Mouse (Mus musculus) spleen, postnatal 4 days (tissue): ENCODE measurements at regions not wholly inside any gene's neighbourhood (a gene's known extent, or its start where the extent isn't known, plus 50 kb on each side); places are given as distances from the start of the nearest gene placed in this dataset.

Experiments used
- DNase-seq, 2 experiments: peaks; one replicate each; pipeline ENCODE4 v3.0.0; 2022; ENCODE audit warnings: low spot score in 2 of 2

DNA sequence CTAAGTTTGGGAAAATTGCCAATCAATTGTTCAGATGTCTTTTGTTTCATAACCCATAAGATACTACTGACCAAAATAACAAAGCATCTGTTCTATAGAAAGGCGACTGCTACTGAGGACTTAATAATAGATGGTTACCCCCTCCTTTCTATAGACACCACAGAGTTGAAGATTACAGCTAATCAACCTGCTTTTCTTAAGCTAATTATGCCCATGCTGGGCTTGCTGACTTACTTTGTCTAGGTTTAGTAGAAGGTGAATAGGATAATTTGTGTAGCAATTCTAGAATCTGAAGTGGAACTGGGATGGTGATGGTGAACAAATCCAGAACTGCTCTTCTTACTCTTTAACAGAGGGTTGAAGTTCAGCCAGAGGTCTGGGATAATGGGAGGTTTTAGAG, 53.8 kb upstream of the Tbx18 start:
- no peak for DNase-seq

DNA sequence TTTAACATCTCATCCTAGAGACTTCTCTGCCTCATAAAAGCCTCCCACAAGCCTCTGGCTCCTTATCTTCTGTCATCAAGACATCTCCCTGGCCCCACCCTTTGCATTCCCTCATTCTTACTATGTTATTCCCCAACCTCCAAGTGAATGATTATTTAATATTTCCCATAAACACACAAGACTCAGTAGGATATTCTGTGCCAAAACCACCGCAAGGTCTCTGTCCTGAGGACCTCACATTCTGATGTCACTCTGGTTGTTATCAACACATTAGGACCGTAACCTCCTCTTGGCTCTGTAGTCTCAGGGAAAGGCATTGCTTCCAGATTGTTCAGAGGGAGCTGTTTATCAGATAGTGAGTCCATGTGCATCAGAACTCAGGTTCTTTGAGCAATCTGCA, 80.7 kb upstream of the Tbx18 start:
- no peak for DNase-seq

DNA sequence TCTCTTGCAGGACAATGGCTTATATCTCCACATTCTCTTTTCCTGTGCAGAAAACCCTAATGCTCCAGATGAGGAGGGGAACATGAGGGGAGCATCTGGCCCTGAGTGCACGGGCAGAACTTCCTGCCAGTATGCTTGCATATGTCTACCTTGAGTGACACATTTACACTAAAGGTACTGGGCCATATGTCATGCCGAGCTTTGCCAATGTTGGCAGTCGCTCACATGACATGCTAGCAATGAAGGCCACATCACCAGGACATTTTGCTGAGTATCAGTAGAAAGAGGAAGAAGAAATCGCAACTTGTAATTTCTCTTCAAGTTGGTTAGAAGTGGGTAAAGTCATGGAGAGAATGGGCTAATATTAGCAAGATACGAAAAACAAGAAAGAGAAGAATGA, 91.2 kb upstream of the Tbx18 start:
- DNase-seq, result no peak

DNA sequence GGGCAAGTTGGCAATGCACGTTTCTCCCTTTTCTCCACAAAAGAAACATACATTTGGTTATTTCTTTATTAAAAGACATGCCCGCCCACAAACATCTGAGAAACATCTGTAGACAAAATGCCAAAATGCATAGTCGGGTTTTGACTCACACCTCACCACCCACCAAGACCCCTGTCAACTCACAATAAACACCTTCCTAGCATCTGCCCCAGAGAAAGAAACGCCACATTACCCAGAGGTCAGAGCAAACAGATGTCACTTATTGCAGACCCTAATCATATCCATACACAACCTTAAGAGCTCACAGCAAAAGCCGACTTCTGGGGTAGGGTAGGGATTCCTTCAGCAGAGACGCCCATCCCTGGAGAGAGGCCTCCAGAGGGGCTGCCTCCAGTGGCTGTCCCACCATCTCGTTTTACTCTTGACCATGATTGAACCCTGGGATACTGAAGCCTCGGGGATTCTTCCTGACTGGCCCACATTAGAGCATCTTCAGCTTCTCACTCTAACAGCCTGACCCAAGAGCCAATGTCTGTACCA, 93.7 kb upstream of the Tbx18 start:
- DNase-seq, result no peak

DNA sequence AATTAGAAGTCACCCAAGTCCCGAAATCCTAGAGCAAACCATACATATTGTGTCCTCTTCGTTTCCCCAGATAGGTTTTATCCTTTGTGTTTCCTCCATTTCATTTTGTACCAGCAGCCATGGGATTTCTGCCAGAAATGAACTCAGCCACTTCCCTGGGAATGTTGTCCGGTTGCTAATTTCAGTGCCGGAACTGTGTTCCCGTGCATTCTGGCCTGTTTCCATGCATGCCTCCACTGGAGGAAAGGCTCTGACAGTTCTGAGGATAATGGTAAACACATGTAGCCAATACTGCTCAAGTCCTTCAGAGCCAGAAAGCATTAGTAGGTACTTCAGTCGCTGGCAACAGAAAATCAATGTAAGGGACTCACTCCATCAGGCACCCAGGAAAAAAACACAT, 112.8 kb upstream of the Tbx18 start:
- no peak for DNase-seq

DNA sequence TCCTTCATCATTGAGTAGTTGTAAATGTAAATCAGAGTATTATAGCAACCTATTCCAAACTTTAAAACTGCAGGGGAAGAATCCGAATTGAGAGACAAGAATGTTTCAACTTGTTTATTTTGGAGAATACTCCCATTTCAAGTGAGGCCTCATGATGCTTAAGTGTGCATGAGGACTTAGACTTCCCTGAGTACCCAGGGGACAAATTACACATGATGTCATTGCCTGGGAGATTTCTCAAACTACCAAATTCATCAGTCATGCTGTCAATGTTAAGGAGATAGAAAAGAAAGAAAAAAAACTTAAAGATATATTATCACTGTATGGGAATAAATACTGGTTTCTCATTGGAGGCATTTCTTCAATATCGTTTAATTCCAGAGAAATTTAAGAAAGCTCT, 113.4 kb upstream of the Tbx18 start:
- no peak for DNase-seq

DNA sequence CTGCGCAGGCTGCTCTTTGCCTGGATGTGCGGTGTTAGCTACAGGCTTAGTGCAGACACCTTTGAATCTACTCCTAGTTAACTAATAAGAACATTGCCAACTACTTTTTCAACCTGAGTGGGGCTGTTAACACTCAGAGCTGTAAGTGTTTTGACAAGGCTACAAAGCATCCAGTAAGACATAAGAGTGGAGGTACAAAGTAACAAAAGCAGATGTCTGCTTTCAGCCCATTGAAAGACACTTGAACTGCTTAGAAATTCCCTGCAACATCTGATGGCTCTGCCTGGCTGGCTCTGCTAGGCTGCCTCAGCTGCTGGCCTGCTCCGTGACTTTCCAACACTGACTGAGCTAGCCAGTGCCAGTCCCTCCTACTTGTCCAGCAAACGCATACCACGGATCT, 117.8 kb upstream of the Tbx18 start:
- DNase-seq, result no peak

DNA sequence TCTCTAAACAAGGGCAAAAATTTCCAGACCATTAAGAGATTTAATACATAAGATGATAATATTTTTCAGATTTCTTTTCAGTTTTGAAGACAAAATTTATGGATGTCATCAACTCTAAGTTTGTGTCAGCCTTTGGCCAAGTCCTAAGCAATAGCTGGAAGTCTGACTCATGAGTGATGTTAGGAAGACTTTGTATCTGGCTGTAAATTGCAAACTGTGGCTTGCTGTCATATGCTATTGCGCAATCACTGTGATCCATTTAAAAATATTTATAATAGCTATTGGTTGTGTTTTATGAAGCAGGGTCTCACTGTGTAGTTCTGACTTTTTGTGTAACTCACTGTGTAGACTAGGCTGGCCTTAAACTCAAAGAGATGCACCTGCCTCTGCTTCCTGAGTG, 119.1 kb upstream of the Tbx18 start:
- no peak for DNase-seq

DNA sequence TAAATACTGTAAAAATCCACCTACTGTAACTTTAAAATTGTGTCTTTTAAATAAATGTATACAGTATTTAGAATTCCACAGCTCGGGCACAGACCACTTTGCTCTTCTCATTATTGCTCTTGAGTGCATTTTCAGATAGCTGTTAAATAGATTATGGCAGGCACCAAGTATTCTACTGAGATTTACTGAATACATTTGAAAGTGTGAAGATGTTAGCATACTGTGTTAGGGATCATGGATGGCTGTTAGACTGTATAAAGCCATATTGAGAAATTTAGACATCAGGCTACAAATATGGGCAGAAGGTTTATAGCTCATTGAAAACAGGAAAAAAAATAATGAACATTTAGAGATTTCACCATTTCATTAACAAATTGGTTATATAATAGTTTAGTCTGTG, 130.5 kb upstream of the Tbx18 start:
- no peak for DNase-seq

DNA sequence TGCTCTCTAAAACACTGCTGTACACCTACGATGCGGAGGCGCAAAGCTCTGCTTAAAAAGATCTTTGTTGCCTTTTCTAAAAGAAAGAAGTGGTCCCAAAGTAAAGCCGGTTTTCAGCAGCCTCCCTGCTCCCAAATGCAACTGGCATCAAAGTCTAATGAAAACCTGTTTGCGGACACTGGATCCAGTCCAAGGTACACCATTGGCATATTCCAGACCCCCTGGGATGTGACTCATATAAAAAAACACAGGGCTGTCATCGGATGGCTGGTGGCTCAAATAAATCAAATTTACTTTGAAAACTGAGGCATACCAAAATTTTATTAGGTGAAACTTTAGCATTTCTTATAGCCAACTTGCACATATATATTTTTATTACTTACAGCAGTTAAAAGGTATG, 134.2 kb upstream of the Tbx18 start:
- no peak for DNase-seq

DNA sequence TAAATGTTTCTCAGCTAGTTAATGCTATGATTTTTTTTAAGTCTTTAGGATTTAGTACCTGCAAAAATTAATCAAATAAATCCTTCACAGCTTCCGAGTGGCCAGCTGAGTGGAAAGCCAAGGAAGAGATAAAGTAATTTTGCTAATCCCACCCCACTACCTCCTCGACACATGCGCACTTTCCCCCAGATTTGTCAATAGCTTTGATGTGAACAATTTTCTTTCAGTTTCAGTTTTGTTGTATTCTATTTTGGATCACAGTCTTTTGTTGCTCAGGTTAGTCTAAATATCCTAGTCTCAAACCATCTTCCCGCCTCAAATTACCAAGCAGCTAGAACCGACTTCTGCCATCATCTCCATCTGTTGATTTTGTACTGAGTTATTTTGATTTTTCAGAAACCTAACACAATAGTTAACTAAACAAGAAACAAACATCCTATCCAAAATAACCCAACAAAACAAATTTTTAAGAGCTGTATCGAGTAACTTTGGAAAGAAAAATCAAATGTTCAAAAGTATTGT, 141.4 kb upstream of the Tbx18 start:
- DNase-seq, result no peak

DNA sequence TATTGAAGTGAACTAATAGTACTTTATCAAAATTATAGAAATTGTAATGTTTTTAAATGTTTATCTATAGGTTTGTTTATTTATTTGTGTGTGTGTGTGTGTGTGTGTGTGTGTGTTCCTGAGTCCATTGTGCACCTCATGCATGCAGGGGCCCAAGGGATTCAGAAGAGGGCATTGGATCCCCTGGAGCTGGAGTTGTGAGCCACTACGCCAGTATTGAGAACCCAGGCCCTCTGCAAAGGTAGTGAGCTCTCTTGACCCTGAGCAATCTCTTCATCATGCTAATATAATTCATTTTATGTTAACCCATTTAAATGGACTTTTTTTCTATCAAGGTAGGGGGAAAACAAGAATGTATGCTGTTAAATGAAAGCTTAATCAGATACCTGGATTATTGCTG, 151.5 kb upstream of the Tbx18 start:
- no peak for DNase-seq

DNA sequence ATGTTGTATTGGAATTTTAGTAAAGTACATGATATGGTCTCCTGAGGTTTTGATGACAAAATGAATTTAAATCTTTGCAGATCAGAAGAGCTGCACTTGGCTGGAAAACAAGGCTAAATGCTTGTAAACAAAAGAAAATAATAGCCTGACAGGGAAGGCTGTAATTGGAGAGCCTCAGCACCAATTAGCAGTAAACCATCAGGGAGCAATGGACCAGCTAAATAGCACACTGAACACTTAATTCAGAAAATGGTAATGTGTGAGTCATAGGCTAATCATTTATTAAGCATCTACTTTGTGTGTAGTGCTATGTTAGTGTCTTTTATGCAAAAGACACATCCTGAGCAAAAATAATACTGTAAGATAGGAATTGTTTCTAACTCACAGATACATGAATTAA, 152.0 kb upstream of the Tbx18 start:
- DNase-seq, result no peak

DNA sequence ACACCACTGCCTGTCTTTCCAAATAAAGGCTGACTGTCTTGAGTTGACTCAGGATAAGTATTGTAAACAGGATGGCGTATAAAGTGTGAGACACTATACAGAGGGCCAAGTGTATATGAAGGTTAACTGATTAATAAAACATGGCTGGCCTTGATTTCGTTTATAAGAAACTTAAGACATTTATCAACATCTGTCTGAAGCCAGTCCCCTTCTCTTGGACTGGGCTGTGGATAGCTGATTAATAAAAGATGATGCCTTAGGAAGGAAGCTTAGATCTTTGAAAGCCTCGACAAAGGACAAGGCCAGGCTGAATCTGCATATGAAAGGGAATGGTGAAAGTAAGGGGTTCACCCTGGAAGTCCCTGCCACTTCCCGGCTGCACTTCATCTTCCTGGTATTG, 163.0 kb upstream of the Tbx18 start:
- DNase-seq, result no peak

DNA sequence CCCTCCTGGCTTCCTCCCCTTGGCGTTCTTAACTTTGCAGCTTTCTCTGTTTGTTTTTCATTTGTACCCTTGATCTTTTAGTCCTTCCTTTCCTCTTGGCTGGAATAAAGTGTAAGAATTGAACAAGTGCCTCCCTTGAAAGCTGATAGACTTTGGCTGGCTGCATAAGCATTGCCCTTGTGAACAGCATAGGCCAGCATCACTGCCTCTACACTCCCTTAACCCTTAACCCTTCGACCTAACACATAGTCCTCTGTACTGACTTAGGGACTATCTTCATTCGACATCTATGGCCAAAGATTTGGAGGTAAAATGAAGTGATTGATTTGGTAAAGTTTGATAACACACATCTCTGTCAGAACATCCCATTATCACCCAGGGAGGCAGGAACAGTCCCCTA, 163.5 kb upstream of the Tbx18 start:
- no peak for DNase-seq

DNA sequence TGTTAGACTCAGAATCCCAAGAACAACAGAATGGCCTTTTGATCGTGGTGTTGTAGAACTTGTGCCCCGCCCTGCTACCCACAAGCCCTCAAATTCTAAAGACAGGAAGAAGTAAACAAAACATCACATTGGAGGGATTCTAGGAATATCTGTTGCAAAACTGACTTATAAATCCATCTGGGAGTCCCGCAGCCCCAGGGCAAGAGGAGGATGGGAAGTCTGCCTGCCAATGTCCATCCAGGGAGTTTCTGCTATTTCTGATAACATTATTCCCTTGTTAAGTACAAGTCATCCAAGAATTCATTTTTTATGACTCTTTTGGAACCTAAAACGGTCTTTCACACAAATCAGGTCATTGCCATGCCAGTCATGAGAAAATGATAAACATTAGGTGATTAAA, 164.5 kb upstream of the Tbx18 start:
- no peak for DNase-seq

DNA sequence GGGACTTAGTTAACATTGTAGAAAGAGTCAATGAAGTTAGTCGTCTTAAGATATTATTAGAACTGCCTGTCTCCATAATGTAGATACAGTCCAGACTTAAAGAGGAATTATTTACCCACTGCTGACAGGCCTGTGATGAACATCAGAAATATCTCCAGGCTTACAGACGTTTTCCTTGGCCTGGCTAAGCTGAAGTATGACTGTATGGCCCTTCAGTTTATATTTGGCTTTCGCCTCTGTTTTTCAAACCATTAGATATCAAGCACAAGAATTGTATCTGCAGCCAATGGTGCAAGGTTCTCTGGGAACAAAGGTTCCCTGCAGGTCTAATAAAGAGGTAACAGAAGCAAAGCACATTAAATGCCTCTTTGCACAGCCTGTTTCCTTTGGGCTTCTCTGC, 166.3 kb upstream of the Tbx18 start:
- DNase-seq, result no peak

DNA sequence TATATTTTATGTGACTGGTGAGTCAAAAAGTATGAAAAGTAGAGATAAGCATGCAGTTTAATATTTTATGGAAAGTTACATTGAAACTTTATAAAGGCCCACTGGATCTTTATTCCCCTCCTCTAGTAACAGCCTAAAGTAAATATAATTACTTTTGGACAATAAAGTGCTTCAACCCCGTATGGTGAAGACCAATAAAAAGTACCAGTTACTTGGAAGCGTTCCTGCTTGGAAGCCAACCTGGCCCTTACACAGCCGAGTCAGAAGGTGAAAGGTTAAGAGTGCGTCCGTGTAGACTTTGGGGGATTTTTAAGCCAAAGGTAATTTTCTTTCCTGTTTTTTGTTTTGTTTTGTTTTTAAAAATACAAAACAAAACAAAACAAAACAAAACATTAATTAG, 168.3 kb upstream of the Tbx18 start:
- DNase-seq, result no peak

DNA sequence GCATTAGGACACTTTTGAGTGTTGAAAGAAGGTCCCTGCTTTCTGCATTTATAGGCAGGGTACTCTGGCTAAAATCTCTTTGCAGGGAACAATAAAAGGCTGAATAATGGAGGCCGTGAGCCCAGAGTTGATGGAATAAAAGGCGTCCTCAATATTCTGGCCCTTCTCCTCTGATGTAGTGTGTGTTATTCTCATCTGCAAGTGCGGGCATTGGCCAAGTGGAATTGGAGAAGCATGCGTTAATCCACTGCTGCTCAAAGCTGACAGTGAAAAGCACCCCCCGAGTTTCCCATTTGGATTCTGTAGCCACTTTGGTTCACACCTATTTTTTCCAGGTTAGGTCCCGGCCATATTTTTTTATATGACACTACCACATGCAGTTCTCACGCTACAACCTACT, 168.7 kb upstream of the Tbx18 start:
- no peak for DNase-seq

DNA sequence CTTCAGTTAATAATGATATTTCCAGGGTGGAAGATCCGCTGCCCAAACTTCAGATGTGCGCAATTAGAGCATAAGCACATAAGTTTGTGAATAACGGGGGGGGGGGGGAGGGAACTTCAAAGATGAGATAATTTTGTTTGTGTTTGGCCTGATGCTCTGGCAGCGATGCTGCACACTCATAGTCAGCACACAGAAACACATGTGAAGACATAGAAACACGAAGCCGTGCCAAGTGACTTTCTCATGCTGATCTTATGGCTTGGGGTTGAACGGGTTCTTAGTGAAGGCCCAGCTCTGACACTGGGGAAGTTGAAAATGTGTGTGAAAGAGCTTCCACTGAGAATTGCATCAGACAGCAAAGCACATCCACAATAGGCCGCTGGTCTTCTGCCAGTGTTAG, 190.2 kb upstream of the Tbx18 start:
- DNase-seq, result no peak

DNA sequence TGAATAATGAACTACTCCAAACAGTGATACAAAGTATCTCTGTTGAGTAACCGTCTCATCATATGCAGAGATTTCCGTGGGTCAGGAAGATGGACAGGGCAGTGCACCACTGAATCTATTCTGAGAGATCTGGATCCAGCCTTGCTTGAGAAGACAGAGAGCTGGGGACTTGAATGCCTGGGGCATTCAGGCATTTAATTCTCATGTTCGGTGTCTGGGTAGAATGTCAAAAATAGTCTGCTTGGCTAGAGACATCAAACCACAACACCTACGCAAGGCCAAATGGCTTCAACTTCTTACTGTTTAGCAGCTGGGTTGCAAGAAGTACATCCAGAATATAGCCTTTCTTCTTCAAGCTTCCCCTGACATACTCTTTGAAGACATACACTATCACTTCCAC, 194.1 kb upstream of the Tbx18 start:
- DNase-seq, result no peak

DNA sequence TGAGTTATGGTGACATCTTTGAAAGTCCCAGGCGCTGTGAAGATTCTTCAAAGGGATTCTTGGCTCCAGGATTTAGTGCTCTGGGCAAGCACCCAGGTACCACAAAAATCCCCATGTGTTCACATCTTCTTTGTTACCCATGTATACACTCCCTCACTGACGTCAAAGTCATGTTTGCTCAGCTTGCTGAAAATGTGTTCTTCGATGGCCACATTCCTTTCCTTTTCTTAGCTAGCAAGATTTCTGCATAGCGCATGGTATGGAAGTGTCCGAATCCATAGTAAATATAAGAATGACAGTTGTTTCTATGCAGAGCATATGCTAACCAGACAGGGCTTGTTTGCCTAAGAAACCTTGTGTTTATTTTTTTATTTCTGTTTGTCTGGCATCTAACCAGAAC, 202.2 kb upstream of the Tbx18 start:
- DNase-seq, result no peak

DNA sequence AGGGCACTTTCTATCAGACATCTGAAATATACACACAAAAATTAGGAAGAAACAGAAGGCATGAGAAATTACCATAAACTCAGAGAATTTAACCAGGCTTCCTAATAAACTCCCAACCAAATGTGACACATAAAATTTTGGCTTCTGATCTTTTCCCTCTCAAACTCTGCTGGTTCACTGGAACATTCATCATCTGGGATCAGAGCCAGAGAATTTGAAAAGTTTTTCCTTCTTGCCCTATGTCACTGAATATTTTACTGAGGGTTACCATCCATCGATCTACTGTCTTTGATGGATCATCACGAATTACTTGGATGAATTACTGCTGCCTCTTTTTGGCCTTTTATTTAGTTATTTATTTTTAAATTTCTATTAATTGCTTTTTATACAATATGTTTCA, 221.4 kb upstream of the Tbx18 start:
- DNase-seq, result no peak

DNA sequence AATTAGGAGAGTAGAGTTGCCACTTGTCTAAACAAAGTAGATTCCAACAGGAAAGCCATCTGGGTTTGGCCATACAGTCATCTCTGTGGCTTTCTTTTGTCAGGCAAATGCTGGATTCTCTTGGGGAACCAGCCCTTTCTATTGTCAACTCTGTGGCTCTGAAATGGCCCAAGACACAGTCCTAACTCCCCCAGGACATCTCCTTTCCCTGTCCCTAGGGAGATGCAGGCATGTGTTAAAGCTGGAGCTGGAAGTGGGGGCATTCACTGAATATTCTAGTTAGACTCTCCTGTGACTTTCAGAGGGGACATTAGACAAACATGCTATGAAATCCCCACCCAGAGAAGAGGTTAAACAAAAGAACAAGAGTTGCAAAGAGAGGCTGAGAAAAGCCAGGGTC, 223.9 kb upstream of the Tbx18 start:
- no peak for DNase-seq

DNA sequence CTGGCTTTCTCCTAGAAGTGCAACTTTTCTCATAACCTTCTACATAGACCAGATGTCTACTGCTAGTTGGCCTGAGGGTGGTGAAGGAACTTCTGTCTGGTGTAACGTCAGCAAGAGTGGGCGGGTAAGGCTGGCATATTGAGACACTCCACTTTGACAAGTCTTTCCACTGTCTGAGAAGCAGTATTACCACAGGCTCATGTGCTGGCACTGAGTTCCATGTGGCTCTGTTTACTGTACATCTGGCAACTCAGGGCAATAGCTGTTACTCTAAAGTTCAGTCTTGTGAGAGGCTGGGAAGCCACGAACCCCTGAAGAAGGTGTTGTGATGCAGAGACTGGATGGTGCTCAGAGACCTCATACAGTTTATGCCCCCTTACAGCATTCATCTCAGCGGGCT, 230.7 kb upstream of the Tbx18 start:
- DNase-seq, result no peak
